Mouse (Mus musculus): ENCODE measurements around the gene Rbfox1. TPM values are rescaled to one million over a fixed set of nuclear protein-coding genes. Genes with fewer than 3 reads are reported as not detected.

The Rbfox1 gene
- polyA plus RNA-seq, 1 experiment = 142 TPM

GRCm38 (mm10) chr16:7059596-7059995, 1174.4 kb downstream of the Rbfox1 start:
- no peak overlapping the region; the same call in 1 of the 2 replicates for H3K27ac ChIP-seq (ENCODE audit: insufficient read depth, low read length)
- no peak overlapping the region for H3K4me3 ChIP-seq (ENCODE audit: insufficient read depth, low read length)
- peaks cover 9% of the 10 kb centered on the region for H3K4me1 ChIP-seq (ENCODE audit: control insufficient read depth, insufficient read depth, low read length)
- TF ChIP-seq CTCF (IDR thresholded peaks at IDR 0.05; ENCODE audit: extremely low read depth, insufficient read depth, low read length) (no peak), POLR2A (IDR thresholded peaks at IDR 0.05; ENCODE audit: extremely low read depth, insufficient read depth, low read length) (no peak)

GRCm38 (mm10) chr16:7060864-7061263, 1175.7 kb downstream of the Rbfox1 start:
- TF ChIP-seq POLR2A (IDR thresholded peaks at IDR 0.05; ENCODE audit: extremely low read depth, insufficient read depth, low read length) = no peak
- TF ChIP-seq CTCF (IDR thresholded peaks at IDR 0.05; ENCODE audit: extremely low read depth, insufficient read depth, low read length) = no peak
- Histone ChIP-seq H3K4me1 (ENCODE audit: control insufficient read depth, insufficient read depth, low read length) (peaks cover 3% of the 10 kb centered on the region), H3K27ac (ENCODE audit: insufficient read depth, low read length) (no peak overlapping the region), H3K4me3 (ENCODE audit: insufficient read depth, low read length) (no peak overlapping the region)

GRCm38 (mm10) chr16:7062512-7062911, 1177.4 kb downstream of the Rbfox1 start:
- Histone ChIP-seq H3K4me1 (ENCODE audit: control insufficient read depth, insufficient read depth, low read length) (peaks cover 3% of the 10 kb centered on the region), H3K4me3 (ENCODE audit: insufficient read depth, low read length) (no peak overlapping the region), H3K27ac (ENCODE audit: insufficient read depth, low read length) (no peak overlapping the region)
- no peak for TF ChIP-seq CTCF (IDR thresholded peaks at IDR 0.05; ENCODE audit: extremely low read depth, insufficient read depth, low read length)
- TF ChIP-seq POLR2A (IDR thresholded peaks at IDR 0.05; ENCODE audit: extremely low read depth, insufficient read depth, low read length) = no peak

GRCm38 (mm10) chr16:7067109-7067508, 1182.0 kb downstream of the Rbfox1 start:
- Histone ChIP-seq H3K27ac (ENCODE audit: insufficient read depth, low read length) (no peak overlapping the region), H3K4me3 (ENCODE audit: insufficient read depth, low read length) (no peak overlapping the region), H3K4me1 (ENCODE audit: control insufficient read depth, insufficient read depth, low read length) (peaks cover 12% of the 10 kb centered on the region)
- TF ChIP-seq CTCF (IDR thresholded peaks at IDR 0.05; ENCODE audit: extremely low read depth, insufficient read depth, low read length) (no peak), POLR2A (IDR thresholded peaks at IDR 0.05; ENCODE audit: extremely low read depth, insufficient read depth, low read length) (no peak)

GRCm38 (mm10) chr16:7069599-7069998, 1184.4 kb downstream of the Rbfox1 start:
- TF ChIP-seq POLR2A (IDR thresholded peaks at IDR 0.05; ENCODE audit: extremely low read depth, insufficient read depth, low read length) = no peak
- no peak for TF ChIP-seq CTCF (IDR thresholded peaks at IDR 0.05; ENCODE audit: extremely low read depth, insufficient read depth, low read length)
- Histone ChIP-seq H3K4me1 (ENCODE audit: control insufficient read depth, insufficient read depth, low read length) (peaks cover 10% of the 10 kb centered on the region), H3K27ac (ENCODE audit: insufficient read depth, low read length) (no peak overlapping the region), H3K4me3 (ENCODE audit: insufficient read depth, low read length) (no peak overlapping the region)

GRCm38 (mm10) chr16:7074786-7075185, 1189.6 kb downstream of the Rbfox1 start:
- Histone ChIP-seq H3K27ac (ENCODE audit: insufficient read depth, low read length) (no peak overlapping the region), H3K4me3 (ENCODE audit: insufficient read depth, low read length) (no peak overlapping the region), H3K4me1 (ENCODE audit: control insufficient read depth, insufficient read depth, low read length) (peaks cover 12% of the 10 kb centered on the region)
- TF ChIP-seq CTCF (IDR thresholded peaks at IDR 0.05; ENCODE audit: extremely low read depth, insufficient read depth, low read length) (no peak), POLR2A (IDR thresholded peaks at IDR 0.05; ENCODE audit: extremely low read depth, insufficient read depth, low read length) (no peak)

GRCm38 (mm10) chr16:7075749-7076148, 1190.6 kb downstream of the Rbfox1 start:
- no peak overlapping the region for H3K4me3 ChIP-seq (ENCODE audit: insufficient read depth, low read length)
- peaks cover 12% of the 10 kb centered on the region for H3K4me1 ChIP-seq (ENCODE audit: control insufficient read depth, insufficient read depth, low read length)
- H3K27ac ChIP-seq (ENCODE audit: insufficient read depth, low read length) = no peak overlapping the region
- no peak for TF ChIP-seq CTCF (IDR thresholded peaks at IDR 0.05; ENCODE audit: extremely low read depth, insufficient read depth, low read length)
- TF ChIP-seq POLR2A (IDR thresholded peaks at IDR 0.05; ENCODE audit: extremely low read depth, insufficient read depth, low read length) = no peak

GRCm38 (mm10) chr16:7076305-7076704, 1191.2 kb downstream of the Rbfox1 start:
- TF ChIP-seq POLR2A (IDR thresholded peaks at IDR 0.05; ENCODE audit: extremely low read depth, insufficient read depth, low read length) (no peak), CTCF (IDR thresholded peaks at IDR 0.05; ENCODE audit: extremely low read depth, insufficient read depth, low read length) (no peak)
- H3K4me1 ChIP-seq (ENCODE audit: control insufficient read depth, insufficient read depth, low read length) = peaks cover 12% of the 10 kb centered on the region
- no peak overlapping the region for H3K27ac ChIP-seq (ENCODE audit: insufficient read depth, low read length)
- H3K4me3 ChIP-seq (ENCODE audit: insufficient read depth, low read length) = no peak overlapping the region

GRCm38 (mm10) chr16:7076707-7077106, 1191.6 kb downstream of the Rbfox1 start:
- no peak for TF ChIP-seq CTCF (IDR thresholded peaks at IDR 0.05; ENCODE audit: extremely low read depth, insufficient read depth, low read length)
- Histone ChIP-seq H3K4me1 (ENCODE audit: control insufficient read depth, insufficient read depth, low read length) (peaks cover 12% of the 10 kb centered on the region), H3K4me3 (ENCODE audit: insufficient read depth, low read length) (no peak overlapping the region), H3K27ac (ENCODE audit: insufficient read depth, low read length) (no peak overlapping the region)

GRCm38 (mm10) chr16:7081074-7081568, 1196.0 kb downstream of the Rbfox1 start:
- Histone ChIP-seq H3K4me1 (ENCODE audit: control insufficient read depth, insufficient read depth, low read length) (peaks cover 9% of the 10 kb centered on the region), H3K27ac (ENCODE audit: insufficient read depth, low read length) (no peak overlapping the region), H3K4me3 (ENCODE audit: insufficient read depth, low read length) (no peak overlapping the region)
- no peak for TF ChIP-seq POLR2A (IDR thresholded peaks at IDR 0.05; ENCODE audit: extremely low read depth, insufficient read depth, low read length)
- TF ChIP-seq CTCF (IDR thresholded peaks at IDR 0.05; ENCODE audit: extremely low read depth, insufficient read depth, low read length) = no peak

Measured in cortical plate, adult 2 months (tissue).